Mouse (Mus musculus): ENCODE data around the gene Gm15737.

The Gm15737 gene

GRCm38 (mm10) chr6:92869089-92869581 is at the start of gene Gm15737:
Gm15737 (plus strand) TSS chr6:92869357.
- no peak for DNase-seq (ENCODE audit: low read depth in 2 of 2, low spot score in 2 of 2)

- no peak for DNase-seq (ENCODE audit: low read depth in 2 of 2, low spot score in 2 of 2)
Measured at GRCm38 (mm10) chr6:92821606-92822005, 47.6 kb upstream of the Gm15737 start.

- DNase-seq (ENCODE audit: low read depth in 2 of 2, low spot score in 2 of 2): no peak
Measured at GRCm38 (mm10) chr6:92822006-92822405, 47.2 kb upstream of the Gm15737 start.

GRCm38 (mm10) chr6:92823991-92824390 is 45.2 kb upstream of the Gm15737 start:
- no peak for DNase-seq (ENCODE audit: low read depth in 2 of 2, low spot score in 2 of 2)

GRCm38 (mm10) chr6:92826561-92826960 is 42.6 kb upstream of the Gm15737 start:
- no peak for DNase-seq (ENCODE audit: low read depth in 2 of 2, low spot score in 2 of 2)

- DNase-seq (ENCODE audit: low read depth in 2 of 2, low spot score in 2 of 2): no peak
Measured at GRCm38 (mm10) chr6:92827360-92827759, 41.8 kb upstream of the Gm15737 start.

GRCm38 (mm10) chr6:92829148-92829547 is 40.0 kb upstream of the Gm15737 start:
- no peak for DNase-seq (ENCODE audit: low read depth in 2 of 2, low spot score in 2 of 2)

- DNase-seq (ENCODE audit: low read depth in 2 of 2, low spot score in 2 of 2): no peak
Measured at GRCm38 (mm10) chr6:92831106-92831505, 38.1 kb upstream of the Gm15737 start.

GRCm38 (mm10) chr6:92842000-92842399 is 27.2 kb upstream of the Gm15737 start:
- DNase-seq (ENCODE audit: low read depth in 2 of 2, low spot score in 2 of 2): no peak

- DNase-seq (ENCODE audit: low read depth in 2 of 2, low spot score in 2 of 2): no peak
Measured at GRCm38 (mm10) chr6:92843474-92843873, 25.7 kb upstream of the Gm15737 start.

GRCm38 (mm10) chr6:92845898-92846297 is 23.3 kb upstream of the Gm15737 start:
- DNase-seq (ENCODE audit: low read depth in 2 of 2, low spot score in 2 of 2): no peak

GRCm38 (mm10) chr6:92846614-92847013 is 22.5 kb upstream of the Gm15737 start:
- DNase-seq (ENCODE audit: low read depth in 2 of 2, low spot score in 2 of 2): no peak

- no peak for DNase-seq (ENCODE audit: low read depth in 2 of 2, low spot score in 2 of 2)
Measured at GRCm38 (mm10) chr6:92849208-92849607, 19.9 kb upstream of the Gm15737 start.

GRCm38 (mm10) chr6:92850250-92850649 is 18.9 kb upstream of the Gm15737 start:
- no peak for DNase-seq (ENCODE audit: low read depth in 2 of 2, low spot score in 2 of 2)

GRCm38 (mm10) chr6:92854873-92855272 is 14.3 kb upstream of the Gm15737 start:
- DNase-seq (ENCODE audit: low read depth in 2 of 2, low spot score in 2 of 2): no peak

GRCm38 (mm10) chr6:92857761-92858160 is 11.4 kb upstream of the Gm15737 start:
- DNase-seq (ENCODE audit: low read depth in 2 of 2, low spot score in 2 of 2): no peak

GRCm38 (mm10) chr6:92858721-92859510 is 10.2 kb upstream of the Gm15737 start:
- DNase-seq (ENCODE audit: low read depth in 2 of 2, low spot score in 2 of 2): no peak

GRCm38 (mm10) chr6:92860285-92860912 is 8.8 kb upstream of the Gm15737 start:
- no peak for DNase-seq (ENCODE audit: low read depth in 2 of 2, low spot score in 2 of 2)

- DNase-seq (ENCODE audit: low read depth in 2 of 2, low spot score in 2 of 2): no peak
Measured at GRCm38 (mm10) chr6:92862599-92862998, 6.6 kb upstream of the Gm15737 start.

- no peak for DNase-seq (ENCODE audit: low read depth in 2 of 2, low spot score in 2 of 2)
Measured at GRCm38 (mm10) chr6:92869582-92870219, 544 bp downstream of the Gm15737 start.

GRCm38 (mm10) chr6:92871813-92872212 is 2.7 kb downstream of the Gm15737 start:
- no peak for DNase-seq (ENCODE audit: low read depth in 2 of 2, low spot score in 2 of 2)

GRCm38 (mm10) chr6:92872766-92873165 is 3.6 kb downstream of the Gm15737 start:
- DNase-seq (ENCODE audit: low read depth in 2 of 2, low spot score in 2 of 2): no peak
